ENCODE assay signal across 10 mouse cellular contexts in genomic region chr14:75820007-75820406, GRCm38 (mm10). TPM values are rescaled to one million over a fixed set of nuclear protein-coding genes. Genes with fewer than 3 reads are reported as not detected.
DNase-seq lines count a peak whose midpoint lies in the region; ATAC-seq and TF ChIP-seq lines count a peak whose summit lies in the region.
"Had no signal": no experiment of that assay in that cellular context is flagged by ENCODE, and none has a peak within 500 bp of the region (broad histone marks: within the 10 kb centered on the region; RNA-seq: fewer than 3 reads in every experiment).

No protein-coding gene starts in this region.

- in situ Hi-C loops in Patski (cut with MboI; ENCODE audit: low pct_unique_long_range_greater_than_20kb), result loop anchor here (10.0 kb wide), 1 partner anchor 45 kb away; no protein-coding TSS in a partner anchor

- CTCF ChIA-PET in Patski (lab: Charles Lee), result interaction anchor here (0.7 to 2.9 kb wide), 2 partner anchors 9 kb away, joined by 4 to 16 read pairs; no protein-coding TSS in a partner anchor

- H3K27me3 ChIP-seq in heart, adult 2 months (ENCODE audit: control insufficient read depth, insufficient read depth, low read length), result no peaks in the 10 kb centered on the region
- H3K27me3 ChIP-seq in heart, embryonic 11.5 days (ENCODE audit: control insufficient read depth, insufficient read depth, low read length), result no peaks in the 10 kb centered on the region
- no peaks in the 10 kb centered on the region for H3K27me3 ChIP-seq in Patski
- no peaks in the 10 kb centered on the region for H3K27me3 ChIP-seq in neural tube, embryonic 15.5 days (replicated peaks)
- H3K27me3 ChIP-seq: forebrain, embryonic 13.5 days had no signal

- no peaks in the 10 kb centered on the region for H3K4me1 ChIP-seq in heart, adult 2 months (ENCODE audit: control insufficient read depth, insufficient read depth, low read length)
- no peaks in the 10 kb centered on the region for H3K4me1 ChIP-seq in heart, embryonic 11.5 days (ENCODE audit: control insufficient read depth, insufficient read depth, low read length)
- no peaks in the 10 kb centered on the region for H3K4me1 ChIP-seq in neural tube, embryonic 15.5 days
- H3K4me1 ChIP-seq: forebrain, embryonic 13.5 days had no signal

- H3K4me2 ChIP-seq in heart, embryonic 11.5 days, result no peak overlapping the region
- H3K4me2 ChIP-seq in neural tube, embryonic 15.5 days, result no peak overlapping the region
- H3K4me2 ChIP-seq: forebrain, embryonic 13.5 days had no signal

- no peaks in the 10 kb centered on the region for H3K9me3 ChIP-seq in heart, embryonic 11.5 days (replicated peaks; ENCODE audit: control insufficient read depth, low read length)
- no peaks in the 10 kb centered on the region for H3K9me3 ChIP-seq in neural tube, embryonic 15.5 days (replicated peaks)
- H3K9me3 ChIP-seq: forebrain, embryonic 13.5 days had no signal

- peak; percentile 50 to 72 for DNase-seq in heart, adult 2 months
- DNase-seq in 3134 (ENCODE audit: extremely low read depth, insufficient read length, low spot score), result peak; percentile 52
- DNase-seq in Patski (ENCODE audit: low read depth, low spot score), result no peak
- DNase-seq in heart, postnatal 4 days, result peak; percentile 71
- no peak for DNase-seq in T-cell, adult 2 months (ENCODE audit: low spot score)
- DNase-seq: thymus, postnatal 4 days had no signal

- WGBS in heart, adult 2 months, result 64% methylated on average over 5 of the region's 5 CpGs
- WGBS in heart, embryonic 11.5 days (ENCODE audit: insufficient replicate concordance), result 85% methylated on average over 5 of the region's 5 CpGs
- WGBS in neural tube, embryonic 15.5 days, result 77% methylated on average over 5 of the region's 5 CpGs

- no peak for ATAC-seq in heart, embryonic 11.5 days (replicated peaks; ENCODE audit: insufficient number of reproducible peaks, low FRiP score, low TSS enrichment)
- peak; percentile 44 for ATAC-seq in Patski
- ATAC-seq in neural tube, embryonic 15.5 days (ENCODE audit: low FRiP score), result no peak
- ATAC-seq: forebrain, embryonic 13.5 days had no signal

- no peak for TF ChIP-seq POLR2A in heart, adult 2 months (IDR thresholded peaks at IDR 0.05; ENCODE audit: insufficient read depth, low read depth, low read length)

- POLR2A ChIA-PET in Patski (lab: Charles Lee), result interaction anchor here (0.8 to 0.9 kb wide), 2 partner anchors 19 to 23 kb away, joined by 3 to 4 read pairs; no protein-coding TSS in a partner anchor

- no peaks in the 10 kb centered on the region for H3K79me2 ChIP-seq in heart, adult 2 months (replicated peaks; ENCODE audit: control insufficient read depth, insufficient read depth, low read length)

- H3K36me3 ChIP-seq in heart, adult 2 months (ENCODE audit: control insufficient read depth, insufficient read depth, low read length), result no peaks in the 10 kb centered on the region
- no peaks in the 10 kb centered on the region for H3K36me3 ChIP-seq in heart, embryonic 11.5 days (ENCODE audit: control insufficient read depth, insufficient read depth, low read length)
- H3K36me3 ChIP-seq in neural tube, embryonic 15.5 days, result no peaks in the 10 kb centered on the region

- H3K4me3 ChIP-seq in heart, adult 2 months, result no peak overlapping the region
- H3K4me3 ChIP-seq in heart, embryonic 11.5 days (ENCODE audit: low read depth, low read length), result no peak overlapping the region
- H3K4me3 ChIP-seq in neural tube, embryonic 15.5 days (replicated peaks), result no peak overlapping the region
- H3K4me3 ChIP-seq: forebrain, embryonic 13.5 days had no signal

- no peak for TF ChIP-seq CTCF in heart, adult 2 months (IDR thresholded peaks at IDR 0.05)
- TF ChIP-seq CTCF in Patski (IDR thresholded peaks at IDR 0.05), result no peak

- TF ChIP-seq EP300 in heart, adult 2 months (IDR thresholded peaks at IDR 0.05; ENCODE audit: insufficient read depth, low read depth, low read length), result no peak

- intact Hi-C loops in heart, adult 2 months (cut with DNase I), result no loop called here

- no peak overlapping the region for H3K27ac ChIP-seq in heart, adult 2 months
- H3K27ac ChIP-seq in heart, embryonic 11.5 days (ENCODE audit: low read depth, low read length), result no peak overlapping the region
- H3K27ac ChIP-seq in neural tube, embryonic 15.5 days (replicated peaks), result no peak overlapping the region
- H3K27ac ChIP-seq: forebrain, embryonic 13.5 days; macrophage had no signal

- no peak overlapping the region for H3K9ac ChIP-seq in heart, adult 2 months (ENCODE audit: low read depth, low read length)
- no peak overlapping the region for H3K9ac ChIP-seq in heart, embryonic 11.5 days (ENCODE audit: low read depth, low read length)
- no peak overlapping the region for H3K9ac ChIP-seq in neural tube, embryonic 15.5 days (replicated peaks)
- H3K9ac ChIP-seq: forebrain, embryonic 13.5 days had no signal

RNA-seq across cellular contexts. Expression of gene Tpt1, which starts 24.9 kb away (rescaled TPM):
- 1,000 to 10,000 TPM; 2,957 to 3,343 TPM for total RNA-seq in heart, adult 2 months (2021)
- 1,003 and 1,026 TPM in 2 replicates for polyA plus RNA-seq in heart, adult 2 months (2012; rRNA removed)
- 1,014 and 1,054 TPM in 2 replicates for polyA plus RNA-seq in heart, embryonic 11.5 days (2014; fragmentation: Nextera tagmentation; extraction: Ambion mirVana)
- polyA plus RNA-seq in Patski (2021), result 2,058 TPM
- 1,000 to 10,000 TPM; 3,223 to 3,331 TPM for total RNA-seq in heart, postnatal 4 days (2021)
- polyA plus RNA-seq in neural tube, embryonic 15.5 days (2015; fragmentation: Nextera tagmentation; extraction: Ambion mirVana), result 719 and 774 TPM in 2 replicates

RNA-seq across cellular contexts. Expression of gene Slc25a30, which starts 33.2 kb away (rescaled TPM):
- 10 to 100 TPM; 13.9 to 15.2 TPM for total RNA-seq in heart, adult 2 months (2021)
- polyA plus RNA-seq in heart, adult 2 months (2012; rRNA removed), result 6.3 and 7.2 TPM in 2 replicates
- polyA plus RNA-seq in heart, embryonic 11.5 days (2014; fragmentation: Nextera tagmentation; extraction: Ambion mirVana), result 5.8 and 7.2 TPM in 2 replicates
- 36.9 TPM for polyA plus RNA-seq in Patski (2021)
- total RNA-seq in heart, postnatal 4 days (2021), result 10 to 100 TPM; 17.5 to 20.3 TPM
- 7.0 and 8.1 TPM in 2 replicates for polyA plus RNA-seq in neural tube, embryonic 15.5 days (2015; fragmentation: Nextera tagmentation; extraction: Ambion mirVana)

Comparison
In these comparisons a context has a peak if more than half of its experiments do, and no peak if none do; other contexts are left out.
1. DNase-seq: peak in heart, adult 2 months (2 of 2), 3134 (single experiment) and heart, postnatal 4 days (single experiment); none in Patski (single experiment) and T-cell, adult 2 months (single experiment).